Mouse (Mus musculus) embryonic facial prominence, embryonic 12.5 days (tissue): ENCODE results near the gene Tmem107. TPM values are rescaled to one million over a fixed set of nuclear protein-coding genes. Genes with fewer than 3 reads are reported as not detected.

ENCODE experiments used
- ATAC-seq: fragments of 200-750 bp; cut with Nextera tagmentation; 2 replicates; pipeline ENCODE4 v1.8.0; 2017; ENCODE audit not compliant: insufficient number of reproducible peaks, insufficient read depth, low FRiP score, low TSS enrichment
- H3K27ac ChIP-seq: fragments of 300-500 bp; sonication (generic); 2 replicates; pipeline ENCODE4 v1.5.1; 2016; ENCODE audit warnings: mild to moderate bottlenecking
- H3K27me3 ChIP-seq: fragments of 300-500 bp; sonication (generic); 2 replicates; pipeline ENCODE4 v1.6.1; 2016; ENCODE audit warnings: mild to moderate bottlenecking, moderate library complexity
- H3K36me3 ChIP-seq: fragments of 300-500 bp; sonication (generic); 2 replicates; pipeline ENCODE4 v1.6.1; 2016; ENCODE audit warnings: mild to moderate bottlenecking
- H3K4me1 ChIP-seq: fragments of 300-500 bp; sonication (generic); 2 replicates; pipeline ENCODE4 v1.6.1; 2016
- H3K4me2 ChIP-seq: fragments of 300-500 bp; sonication (generic); replicated peaks from 2 replicates; pipeline ENCODE4 v1.6.1; 2016; ENCODE audit warnings: mild to moderate bottlenecking, moderate library complexity
- H3K4me3 ChIP-seq: fragments of 300-500 bp; sonication (generic); 2 replicates; pipeline ENCODE4 v1.5.1; 2016; ENCODE audit warnings: mild to moderate bottlenecking
- H3K9ac ChIP-seq: fragments of 300-500 bp; sonication (generic); 2 replicates; pipeline ENCODE4 v1.6.1; 2016; ENCODE audit warnings: mild to moderate bottlenecking, moderate library complexity
- H3K9me3 ChIP-seq: fragments of 300-500 bp; sonication (generic); 2 replicates; pipeline ENCODE4 v1.6.1; 2016; ENCODE audit warnings: mild to moderate bottlenecking, moderate library complexity
- WGBS: fragments of 180-500 bp; shearing (Covaris S2); methylation state at CpG from one replicate; pipeline ENCODE4 v1.1.7; 2016; 5-methylcytosine and 5-hydroxymethylcytosine counted together
- polyA plus RNA-seq: library from polyadenylated mRNA; unstranded; fragments of >200 nt; fragmentation: Nextera tagmentation; extraction: Ambion mirVana; gene quantifications from 2 replicates; pipeline ENCODE4 v1.2.1, GENCODE M21; 2016

Tmem107 gene
- polyA plus RNA-seq, 1 experiment from 2014 or later, result 36.8 TPM

GRCm38 (mm10) chr11:69114621-69115020 lies 44.0 kb downstream of the Tmem107 start:
- H3K9me3 ChIP-seq, result no peaks in the 10 kb centered on the region
- no peak for ATAC-seq
- no peaks in the 10 kb centered on the region for H3K36me3 ChIP-seq
- peaks cover 12% of the 10 kb centered on the region for H3K4me1 ChIP-seq
- H3K4me2 ChIP-seq, result no peak overlapping the region
- no peak overlapping the region for H3K4me3 ChIP-seq
- 81% methylated on average over 3 of the region's 3 CpGs for WGBS
- H3K27me3 ChIP-seq, result peaks cover 9% of the 10 kb centered on the region
- H3K9ac ChIP-seq, result no peak overlapping the region
- no peak overlapping the region for H3K27ac ChIP-seq

GRCm38 (mm10) chr11:69116843-69117242 lies 46.2 kb downstream of the Tmem107 start:
- Histone ChIP-seq H3K9me3 (no peaks in the 10 kb centered on the region), H3K9ac (no peak overlapping the region), H3K4me2 (peak overlapping the region; percentile 88; the same call in 1 of the 2 replicates), H3K4me3 (no peak overlapping the region), H3K4me1 (peaks cover 26% of the 10 kb centered on the region), H3K27me3 (peaks cover 9% of the 10 kb centered on the region), H3K36me3 (no peaks in the 10 kb centered on the region), H3K27ac (no peak overlapping the region)
- WGBS, result 59% methylated on average over 5 of the region's 5 CpGs
- ATAC-seq, result no peak

GRCm38 (mm10) chr11:69117737-69118695 lies 47.4 kb downstream of the Tmem107 start:
- Histone ChIP-seq H3K9me3 (no peaks in the 10 kb centered on the region), H3K4me3 (peak overlapping the region; percentile 77), H3K36me3 (no peaks in the 10 kb centered on the region), H3K9ac (peak overlapping the region; percentile 59), H3K27ac (peak overlapping the region; percentile 58), H3K27me3 (peaks cover 9% of the 10 kb centered on the region), H3K4me1 (peaks cover 26% of the 10 kb centered on the region), H3K4me2 (peak overlapping the region; percentile 88)
- ATAC-seq, result no peak
- under 1% methylated on average over 45 of the region's 45 CpGs for WGBS

GRCm38 (mm10) chr11:69118765-69119164 lies 48.2 kb downstream of the Tmem107 start:
- no peak for ATAC-seq
- H3K9ac ChIP-seq, result no peak overlapping the region
- peak overlapping the region; percentile 77 for H3K4me3 ChIP-seq
- peaks cover 26% of the 10 kb centered on the region for H3K4me1 ChIP-seq
- WGBS, result 1% methylated on average over 15 of the region's 15 CpGs
- no peaks in the 10 kb centered on the region for H3K36me3 ChIP-seq
- H3K4me2 ChIP-seq, result peak overlapping the region; percentile 88
- H3K9me3 ChIP-seq, result no peaks in the 10 kb centered on the region
- H3K27ac ChIP-seq, result no peak overlapping the region
- H3K27me3 ChIP-seq, result peaks cover 9% of the 10 kb centered on the region

DNA sequence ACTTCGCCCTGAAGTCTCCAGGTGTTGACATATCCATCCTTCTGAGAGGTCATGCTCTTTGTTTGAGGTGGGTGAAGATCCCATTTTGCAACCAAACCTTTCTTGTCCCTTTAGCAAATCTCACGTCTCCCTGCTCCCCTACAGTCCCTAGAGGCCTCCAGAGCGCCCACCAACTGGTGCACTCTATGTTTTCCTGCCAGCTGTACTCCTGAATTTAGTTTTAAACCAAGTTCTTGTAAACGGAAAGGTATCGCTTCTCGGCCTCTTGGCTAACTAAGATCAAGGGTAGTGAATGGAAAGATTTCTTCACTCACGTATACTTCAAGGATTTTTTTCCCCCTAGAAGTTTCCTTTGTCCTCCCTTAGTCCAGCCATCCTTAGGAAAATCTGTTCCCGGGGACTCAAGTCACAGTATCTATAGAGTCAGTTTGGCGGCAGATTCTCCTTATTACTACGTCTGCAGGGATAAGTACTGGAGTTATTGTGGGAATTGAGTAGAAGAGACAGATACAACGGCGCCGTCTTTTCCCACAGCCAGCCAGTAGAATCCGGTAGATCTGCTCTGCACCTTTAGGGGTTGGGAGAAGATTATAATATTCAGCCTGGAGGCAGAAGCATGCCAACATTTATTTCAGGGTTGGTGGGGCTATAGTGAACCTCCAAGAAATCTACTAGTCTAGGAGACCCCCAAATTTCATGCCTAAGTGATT lies 49.0 kb downstream of the Tmem107 start:
- Histone ChIP-seq H3K27ac (no peak overlapping the region), H3K27me3 (peaks cover 9% of the 10 kb centered on the region), H3K9me3 (no peaks in the 10 kb centered on the region), H3K4me3 (peak overlapping the region; percentile 77), H3K4me1 (peaks cover 26% of the 10 kb centered on the region), H3K9ac (no peak overlapping the region), H3K4me2 (peak overlapping the region; percentile 88), H3K36me3 (no peaks in the 10 kb centered on the region)
- 28% methylated on average over 14 of the region's 14 CpGs for whole genome bisulfite sequencing
- no peak for ATAC-seq

DNA sequence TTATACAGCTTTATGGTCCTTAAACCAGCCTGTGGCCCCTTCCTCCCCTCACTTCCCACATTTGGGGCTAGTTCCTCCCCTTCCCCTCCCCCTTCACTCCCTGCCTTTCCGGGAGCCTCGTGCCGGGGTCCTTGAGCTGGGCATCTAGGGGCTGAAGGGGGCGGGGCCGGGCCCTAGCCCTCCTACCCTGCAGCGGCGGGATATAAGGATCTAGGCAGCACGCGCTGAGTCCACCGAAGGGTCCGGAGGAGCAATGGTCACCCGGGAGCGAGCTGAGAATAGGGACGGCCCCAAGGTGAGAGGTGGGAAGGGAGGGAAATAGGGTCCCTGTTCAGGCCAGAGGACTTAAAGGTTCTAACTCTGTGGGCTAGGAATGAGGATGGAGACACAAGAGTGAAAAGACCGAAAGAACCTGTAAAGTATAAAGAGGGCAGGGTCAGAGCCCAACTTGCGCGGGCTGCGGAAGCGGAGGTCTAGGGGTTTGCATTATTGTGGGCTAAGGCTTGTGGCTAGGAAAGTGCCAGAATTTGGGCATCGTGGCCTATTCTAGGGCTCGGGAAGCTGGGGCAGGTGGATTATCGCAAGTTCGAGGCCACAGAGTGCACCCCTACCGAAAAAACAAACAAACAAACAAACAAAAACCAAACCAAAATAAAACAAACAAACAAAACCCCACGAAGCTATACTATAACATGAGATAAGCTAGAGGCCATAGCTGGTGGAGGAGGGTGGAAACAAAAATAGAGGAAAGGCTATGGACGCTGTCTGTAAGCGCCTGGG lies 49.8 kb downstream of the Tmem107 start, which contains the start of gene Hes7:
TSS of gene Hes7 (plus strand) at position 184 of the 780 bp plus-strand sequence.
- 2% methylated on average over 27 of the region's 27 CpGs for WGBS
- ATAC-seq, result no peak
- Histone ChIP-seq H3K4me3 (peak within 1 kb of the TSS; percentile 77), H3K9ac (peak within 1 kb of the TSS; percentile 72; the same call in 1 of the 2 replicates), H3K27me3 (peaks cover 9% of the 10 kb centered on the region), H3K9me3 (no peaks in the 10 kb centered on the region), H3K4me1 (peaks cover 26% of the 10 kb centered on the region), H3K36me3 (no peaks in the 10 kb centered on the region), H3K4me2 (peak within 1 kb of the TSS; percentile 88), H3K27ac (no peak within 1 kb of the TSS)

DNA sequence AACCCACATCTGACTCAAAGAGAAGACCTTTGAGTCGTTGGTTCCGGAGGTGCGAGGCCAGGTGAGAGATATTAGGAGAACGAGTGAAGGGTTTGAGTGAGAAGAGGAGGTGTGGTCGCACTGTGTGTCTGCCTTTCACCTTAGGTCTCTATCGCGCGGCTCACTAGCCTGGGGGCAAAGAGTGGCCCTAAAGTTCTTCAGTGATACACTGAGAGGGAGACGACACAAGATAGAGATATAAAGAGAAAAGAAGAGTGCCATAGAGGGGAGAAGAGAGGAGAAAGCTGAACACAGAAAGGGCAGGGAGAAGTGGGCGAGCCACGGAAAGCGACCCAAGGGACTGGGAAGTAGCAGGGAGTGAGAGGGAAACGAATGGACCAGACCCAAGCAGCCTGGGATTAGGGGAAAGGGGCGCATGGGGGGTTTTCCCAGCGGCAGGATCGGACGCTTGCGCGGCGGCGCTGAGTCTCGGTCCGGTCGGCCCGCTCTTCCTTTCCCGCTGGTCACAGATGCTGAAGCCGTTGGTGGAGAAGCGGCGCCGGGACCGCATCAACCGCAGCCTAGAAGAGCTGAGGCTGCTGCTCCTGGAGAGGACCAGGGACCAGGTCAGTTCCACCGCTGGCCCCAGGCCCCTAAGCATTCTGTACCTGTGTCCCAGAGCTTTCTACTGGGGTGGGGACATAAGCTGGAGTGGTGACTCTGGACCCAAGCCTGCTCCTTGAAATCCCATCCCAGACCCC lies 50.6 kb downstream of the Tmem107 start:
- peak overlapping the region; percentile 77 for H3K4me3 ChIP-seq
- H3K9ac ChIP-seq, result peak overlapping the region; percentile 72; the same call in 1 of the 2 replicates
- H3K9me3 ChIP-seq, result no peaks in the 10 kb centered on the region
- 1% methylated on average over 33 of the region's 33 CpGs for WGBS
- H3K36me3 ChIP-seq, result no peaks in the 10 kb centered on the region
- no peak overlapping the region for H3K27ac ChIP-seq
- H3K4me1 ChIP-seq, result peaks cover 31% of the 10 kb centered on the region
- ATAC-seq, result no peak
- peaks cover 6% of the 10 kb centered on the region for H3K27me3 ChIP-seq
- peak overlapping the region; percentile 88 for H3K4me2 ChIP-seq

GRCm38 (mm10) chr11:69121741-69122335 lies 51.2 kb downstream of the Tmem107 start:
- Histone ChIP-seq H3K4me2 (peak overlapping the region; percentile 88), H3K36me3 (no peaks in the 10 kb centered on the region), H3K9me3 (no peaks in the 10 kb centered on the region), H3K4me1 (peaks cover 36% of the 10 kb centered on the region), H3K27ac (peak overlapping the region; percentile 82), H3K4me3 (peak overlapping the region; percentile 77), H3K27me3 (peaks cover 2% of the 10 kb centered on the region), H3K9ac (peak overlapping the region; percentile 72)
- 1% methylated on average over 32 of the region's 32 CpGs for WGBS
- no peak for ATAC-seq

GRCm38 (mm10) chr11:69122336-69122951 lies 51.8 kb downstream of the Tmem107 start, which contains the start of gene 9130213A22Rik:
9130213A22Rik (minus strand) TSS chr11:69122589.
- H3K4me3 ChIP-seq, result peak within 1 kb of the TSS; percentile 77
- H3K9ac ChIP-seq, result peak within 1 kb of the TSS; percentile 72
- WGBS, result under 1% methylated on average over 62 of the region's 66 CpGs
- peak within 1 kb of the TSS; percentile 82 for H3K27ac ChIP-seq
- peak; percentile 81 for ATAC-seq
- H3K9me3 ChIP-seq, result no peaks in the 10 kb centered on the region
- peak within 1 kb of the TSS; percentile 88 for H3K4me2 ChIP-seq
- peaks cover 36% of the 10 kb centered on the region for H3K4me1 ChIP-seq
- H3K27me3 ChIP-seq, result no peaks in the 10 kb centered on the region
- H3K36me3 ChIP-seq, result no peaks in the 10 kb centered on the region
